ENCODE assay signal across 7 mouse cellular contexts in genomic region chr17:29552162-29552732, GRCm38 (mm10). TPM values are rescaled to one million over a fixed set of nuclear protein-coding genes. Genes with fewer than 3 reads are reported as not detected.
DNase-seq lines count a peak whose midpoint lies in the region; ATAC-seq lines count a peak whose summit lies in the region.

Gene Tmem217 (minus strand): TSS chr17:29552385.

- H3K27me3 ChIP-seq in kidney, embryonic 16.5 days (ENCODE audit: insufficient read depth, low read length), result no peaks in the 10 kb centered on the region

- no peaks in the 10 kb centered on the region for H3K9me3 ChIP-seq in kidney, embryonic 16.5 days (ENCODE audit: low read length)

- H3K27ac ChIP-seq in kidney, embryonic 16.5 days (ENCODE audit: low read length), result 0 out of 2 replicates have a peak within 1 kb of the TSS, but pooled peaks have one; percentile 7

- DNase-seq in kidney, postnatal 14 days, result no peak
- peak; percentile 41 for DNase-seq in T-cell, adult 2 months (ENCODE audit: low spot score)
- DNase-seq in induced T-regulatory cell, adult 2 months (ENCODE audit: low read depth), result peak; percentile 80
- peak; percentile 77 for DNase-seq in naive thymus-derived CD4-positive, alpha-beta T cell, adult 2 months (ENCODE audit: low read depth)
- no peak for DNase-seq in cerebellum, adult 11-12 months
- no peak for DNase-seq in ovary, postnatal 36 days (ENCODE audit: low spot score)

- peak within 1 kb of the TSS; percentile 96 for H3K4me2 ChIP-seq in kidney, embryonic 16.5 days (replicated peaks; ENCODE audit: low read depth, low read length)

- no peak within 1 kb of the TSS for H3K4me3 ChIP-seq in kidney, embryonic 16.5 days (ENCODE audit: low read length)

- peaks cover 34% of the 10 kb centered on the region for H3K4me1 ChIP-seq in kidney, embryonic 16.5 days (ENCODE audit: insufficient read depth, low read length)

- no peak within 1 kb of the TSS for H3K9ac ChIP-seq in kidney, embryonic 16.5 days (replicated peaks; ENCODE audit: low read length)

- WGBS in kidney, embryonic 16.5 days, result 73% methylated on average over 5 of the region's 5 CpGs

- no peak for ATAC-seq in kidney, embryonic 16.5 days (ENCODE audit: low FRiP score, low TSS enrichment)

- no peaks in the 10 kb centered on the region for H3K36me3 ChIP-seq in kidney, embryonic 16.5 days (ENCODE audit: insufficient read depth, low read length)

RNA-seq across cellular contexts. Expression of gene Tmem217, which starts in this region (rescaled TPM):
- polyA plus RNA-seq in kidney, embryonic 16.5 days (2015; fragmentation: Nextera tagmentation; extraction: Ambion mirVana), result 0.79 and 0.89 TPM in 2 replicates

Comparison
In these comparisons a context has a peak if more than half of its experiments do, and no peak if none do; other contexts are left out.
1. DNase-seq: peak in T-cell, adult 2 months (single experiment), induced T-regulatory cell, adult 2 months (single experiment) and naive thymus-derived CD4-positive, alpha-beta T cell, adult 2 months (single experiment); none in kidney, postnatal 14 days (single experiment), cerebellum, adult 11-12 months (single experiment) and ovary, postnatal 36 days (single experiment).